Mouse (Mus musculus) G1E (cell line): ENCODE measurements at regions not wholly inside any gene's neighbourhood (a gene's known extent, or its start where the extent isn't known, plus 50 kb on each side); places are given as distances from the start of the nearest gene placed in this dataset.

Experiments used
- ATAC-seq: 2 replicates; pipeline ENCODE4 v1.8.0; 2016; ENCODE audit warnings: mild to moderate bottlenecking; ENCODE audit not compliant: insufficient number of reproducible peaks, poor library complexity, low FRiP score, severe bottlenecking; ENCODE audit errors: extremely low read depth
- DNase-seq: peaks from one replicate; pipeline ENCODE4 v3.0.0; 2012; ENCODE audit warnings: low spot score
- H3K27me3 ChIP-seq: 2 replicates; pipeline ENCODE4 v1.6.1; 2012; ENCODE audit warnings: mild to moderate bottlenecking, low read length, inconsistent platforms; ENCODE audit not compliant: insufficient read depth
- H3K36me3 ChIP-seq: replicated peaks from 2 replicates; pipeline ENCODE3; 2012; ENCODE audit warnings: mild to moderate bottlenecking, inconsistent platforms
- H3K4me1 ChIP-seq: 2 replicates; pipeline ENCODE4 v1.6.1; 2012; ENCODE audit warnings: low read depth, low read length, inconsistent platforms, mixed read lengths; ENCODE audit not compliant: insufficient read depth
- H3K4me3 ChIP-seq: 2 replicates; pipeline ENCODE4 v1.5.1; 2012; ENCODE audit warnings: low read depth, mild to moderate bottlenecking, inconsistent platforms, low read length, moderate library complexity, mixed read lengths
- H3K9me3 ChIP-seq: replicated peaks from 2 replicates; pipeline ENCODE4 v1.6.1; 2012; ENCODE audit warnings: inconsistent platforms
- CTCF ChIP-seq: IDR thresholded peaks from 2 replicates; pipeline ENCODE4 v1.5.1; 2012; ENCODE audit warnings: low read depth, low read length, inconsistent platforms, mixed read lengths
- GATA1 ChIP-seq: IDR thresholded peaks from 2 replicates; pipeline ENCODE4 v1.6.1; 2012; ENCODE audit warnings: borderline replicate concordance, low read length, inconsistent platforms, mixed read lengths
- GATA2 ChIP-seq: IDR thresholded peaks from 2 replicates; pipeline ENCODE4 v1.6.1; 2012; ENCODE audit warnings: low read depth, low read length, inconsistent platforms, borderline replicate concordance
- POLR2AphosphoS5 ChIP-seq: IDR thresholded peaks from 2 replicates; pipeline ENCODE4 v1.6.1; 2012; ENCODE audit warnings: low read depth, low read length, inconsistent platforms; ENCODE audit not compliant: insufficient replicate concordance
- TAL1 ChIP-seq: conservative IDR thresholded peaks from 2 replicates; pipeline ENCODE4 v1.6.1; 2012; ENCODE audit warnings: low read depth, low read length, inconsistent platforms, mixed read lengths

DNA sequence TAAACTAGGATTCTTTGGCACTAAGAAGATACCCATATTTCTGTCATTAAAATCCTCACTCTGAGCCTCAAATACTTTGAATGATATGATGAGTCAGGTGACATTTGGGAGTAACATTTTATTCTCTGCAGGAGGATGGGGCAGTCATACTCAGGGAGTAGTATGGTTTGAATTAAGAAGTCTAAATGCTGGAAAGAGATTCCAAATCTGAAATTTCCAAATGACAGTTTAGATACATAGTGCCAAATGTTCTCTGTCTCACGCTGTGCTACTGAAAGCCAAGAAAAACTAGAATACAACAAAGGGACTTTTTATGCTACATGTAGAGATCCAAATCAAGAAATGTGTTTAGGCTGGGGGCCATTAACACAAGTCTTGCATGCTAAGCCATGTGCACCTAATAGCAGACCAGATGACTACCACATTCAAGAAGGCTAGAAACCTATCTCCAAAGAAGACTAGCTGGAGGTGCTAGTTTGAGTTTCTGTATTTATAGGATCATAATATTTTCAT lies 796.5 kb downstream of the Flrt2 start:
- H3K27me3 ChIP-seq = no peaks in the 10 kb centered on the region
- no peaks in the 10 kb centered on the region for H3K4me1 ChIP-seq
- H3K4me3 ChIP-seq = no peak overlapping the region
- DNase-seq (no peak), ATAC-seq (no peak)
- TF ChIP-seq GATA2 (no peak), TAL1 (no peak), CTCF (no peak), GATA1 (no peak), POLR2AphosphoS5 (no peak)
- H3K9me3 ChIP-seq = peaks cover 8% of the 10 kb centered on the region; the same call in 1 of the 2 replicates
- H3K36me3 ChIP-seq = no peaks in the 10 kb centered on the region

DNA sequence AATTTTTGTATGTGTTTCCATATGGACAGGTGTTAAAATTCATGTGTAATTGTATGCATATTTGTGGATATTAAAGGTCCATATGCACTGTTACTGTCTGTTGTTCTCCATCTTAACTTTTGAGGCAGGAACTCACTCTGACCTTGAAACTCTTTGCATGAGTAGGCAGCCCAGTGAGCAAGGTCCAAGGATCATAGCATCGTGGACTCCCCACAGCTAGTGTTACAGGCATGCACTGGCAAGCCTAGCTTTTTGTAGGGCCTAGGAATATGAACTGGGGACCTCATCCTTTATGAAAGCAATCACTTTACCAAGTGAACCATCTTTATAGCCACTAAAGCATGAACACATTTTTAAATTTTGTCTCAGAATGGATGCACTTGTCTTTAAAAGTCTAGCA lies 817.6 kb downstream of the Flrt2 start:
- Histone ChIP-seq H3K36me3 (no peaks in the 10 kb centered on the region), H3K27me3 (no peaks in the 10 kb centered on the region), H3K4me3 (no peak overlapping the region), H3K9me3 (peaks cover 5% of the 10 kb centered on the region), H3K4me1 (no peaks in the 10 kb centered on the region)
- ATAC-seq = no peak
- no peak for DNase-seq
- TF ChIP-seq GATA1 (no peak), POLR2AphosphoS5 (no peak), GATA2 (no peak), CTCF (no peak), TAL1 (no peak)

DNA sequence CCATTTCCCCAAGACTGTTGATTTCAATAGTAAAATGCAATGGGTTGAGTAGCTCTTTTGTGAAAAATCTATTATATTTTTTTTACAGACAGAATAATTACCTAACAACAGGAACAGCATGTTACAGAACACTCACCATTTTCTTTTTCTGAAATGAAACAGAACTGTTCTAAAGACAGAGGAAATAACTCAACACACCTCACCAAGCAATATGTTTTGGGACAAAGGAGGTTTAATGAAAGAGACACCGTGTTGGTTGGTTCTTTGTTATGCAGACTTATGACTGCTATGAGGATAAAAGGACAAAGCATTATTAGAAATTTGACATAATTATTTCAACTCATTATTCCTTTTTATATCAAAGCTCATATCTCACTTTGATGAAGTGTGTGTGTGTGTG lies 866.8 kb downstream of the Flrt2 start:
- H3K4me3 ChIP-seq = no peak overlapping the region
- no peaks in the 10 kb centered on the region for H3K9me3 ChIP-seq
- ATAC-seq (no peak), DNase-seq (no peak)
- no peaks in the 10 kb centered on the region for H3K27me3 ChIP-seq
- TF ChIP-seq TAL1 (no peak), POLR2AphosphoS5 (no peak), GATA1 (no peak), GATA2 (no peak), CTCF (no peak)
- no peaks in the 10 kb centered on the region for H3K36me3 ChIP-seq
- H3K4me1 ChIP-seq = no peaks in the 10 kb centered on the region

DNA sequence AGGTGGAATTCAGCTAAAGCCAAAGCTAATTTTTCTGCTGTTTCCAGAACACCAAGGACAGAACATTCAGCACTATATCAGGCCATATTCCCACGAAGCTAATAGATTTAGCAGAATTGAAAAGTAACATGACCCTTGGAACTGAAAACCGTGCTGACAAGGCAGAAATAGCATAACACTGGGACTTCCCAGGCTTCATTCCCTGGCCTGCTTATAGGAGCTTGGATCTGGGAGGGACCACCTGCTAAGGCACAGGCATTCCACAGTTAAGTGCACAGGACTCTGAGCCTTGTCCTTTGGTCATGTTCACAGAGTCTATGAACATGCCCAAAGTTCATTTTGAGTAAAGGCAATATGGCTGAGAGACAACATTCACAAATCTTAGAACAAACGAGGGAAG lies 902.8 kb downstream of the Flrt2 start:
- DNase-seq (no peak), ATAC-seq (no peak)
- no peaks in the 10 kb centered on the region for H3K27me3 ChIP-seq
- no peak for TF ChIP-seq CTCF
- no peak for TF ChIP-seq GATA2
- TF ChIP-seq GATA1 = no peak
- no peak for TF ChIP-seq TAL1
- TF ChIP-seq POLR2AphosphoS5 = no peak
- no peak overlapping the region for H3K4me3 ChIP-seq
- 0 out of 2 replicates have a peak, but pooled peaks cover under 1% of the 10 kb centered on the region for H3K9me3 ChIP-seq
- H3K36me3 ChIP-seq = no peaks in the 10 kb centered on the region
- H3K4me1 ChIP-seq = no peaks in the 10 kb centered on the region

DNA sequence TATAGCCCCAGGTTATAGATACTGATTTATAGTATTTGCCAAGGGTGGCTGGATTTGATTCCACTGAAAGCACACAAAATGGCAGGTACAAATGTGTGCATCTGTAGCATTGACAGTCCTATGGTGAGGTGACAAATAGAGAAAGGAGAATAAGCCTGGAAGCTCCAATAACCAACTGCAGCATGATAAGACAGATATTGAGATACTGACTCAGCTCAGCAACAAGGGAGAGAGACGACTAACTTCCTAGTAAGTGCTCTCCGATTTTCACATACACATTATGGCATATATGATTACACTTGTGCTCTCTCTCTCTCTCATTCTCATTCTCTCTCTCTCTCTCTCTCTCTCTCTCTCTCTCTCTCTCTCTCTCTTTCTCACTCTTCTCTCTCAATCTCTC lies 923.1 kb downstream of the Flrt2 start:
- Histone ChIP-seq H3K4me3 (peak overlapping the region; percentile 45; the same call in 1 of the 2 replicates), H3K9me3 (no peaks in the 10 kb centered on the region), H3K27me3 (no peaks in the 10 kb centered on the region), H3K36me3 (no peaks in the 10 kb centered on the region), H3K4me1 (peaks cover 5% of the 10 kb centered on the region)
- ATAC-seq (peak; percentile 52), DNase-seq (no peak)
- no peak for TF ChIP-seq GATA1
- no peak for TF ChIP-seq GATA2
- no peak for TF ChIP-seq POLR2AphosphoS5
- no peak for TF ChIP-seq CTCF
- TF ChIP-seq TAL1 = no peak

DNA sequence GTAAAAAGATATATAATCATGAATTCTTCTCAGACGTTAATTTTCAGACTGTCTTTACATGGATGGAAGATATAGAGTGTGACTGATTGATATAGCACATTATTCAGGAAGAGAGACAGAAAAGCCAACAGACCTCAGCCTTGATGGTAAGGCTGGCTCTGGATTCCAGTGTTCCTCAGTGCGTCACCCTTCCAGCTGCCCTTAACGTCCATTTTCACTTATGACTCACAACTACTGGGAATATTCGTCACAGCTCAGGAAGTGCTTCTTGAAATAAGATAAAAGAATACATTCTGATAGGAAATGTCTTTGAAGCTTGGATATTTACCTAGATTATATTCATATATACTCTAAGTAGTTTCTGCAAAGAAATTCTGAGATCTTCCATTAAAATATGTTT lies 923.8 kb downstream of the Flrt2 start:
- ATAC-seq (peak; percentile 86), DNase-seq (peak; percentile 7)
- peak overlapping the region; percentile 64 for H3K4me3 ChIP-seq

DNA sequence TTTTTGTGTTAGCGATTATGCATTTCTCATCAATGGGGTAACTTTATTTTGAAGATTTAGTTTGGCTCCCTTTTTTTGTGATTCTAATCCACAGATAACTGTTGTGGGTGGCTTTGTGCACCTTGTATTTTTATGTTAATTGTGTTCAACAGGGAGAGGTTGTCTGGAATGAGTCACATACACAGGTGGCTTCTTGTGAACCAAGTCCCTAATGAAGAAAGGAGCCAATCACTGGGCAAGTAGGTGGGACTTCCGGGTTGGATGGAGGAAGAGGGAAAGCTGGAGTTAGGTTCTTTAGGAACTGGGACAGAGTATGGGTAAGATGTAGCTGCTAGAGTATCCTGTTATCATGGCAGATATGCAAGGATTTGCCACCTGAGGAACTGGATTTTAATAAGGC lies 925.2 kb downstream of the Flrt2 start:
- Histone ChIP-seq H3K36me3 (no peaks in the 10 kb centered on the region), H3K9me3 (no peaks in the 10 kb centered on the region), H3K27me3 (no peaks in the 10 kb centered on the region), H3K4me1 (peaks cover 5% of the 10 kb centered on the region), H3K4me3 (no peak overlapping the region)
- ATAC-seq = no peak
- TF ChIP-seq POLR2AphosphoS5 = no peak
- TF ChIP-seq GATA1 = no peak
- no peak for TF ChIP-seq CTCF
- TF ChIP-seq GATA2 = no peak
- no peak for TF ChIP-seq TAL1
- no peak for DNase-seq

More for the DNA sequence above, 923.8 kb downstream of the Flrt2 start:
- H3K9me3 ChIP-seq = no peaks in the 10 kb centered on the region
- H3K36me3 ChIP-seq = no peaks in the 10 kb centered on the region
- peaks cover 5% of the 10 kb centered on the region for H3K4me1 ChIP-seq
- no peak for TF ChIP-seq GATA2
- TF ChIP-seq CTCF = no peak
- no peak for TF ChIP-seq TAL1
- no peak for TF ChIP-seq GATA1
- no peak for TF ChIP-seq POLR2AphosphoS5
- H3K27me3 ChIP-seq = no peaks in the 10 kb centered on the region
